Mouse (Mus musculus) CH12.LX (cell line): ENCODE data around the gene Fermt2. TPM values are rescaled to one million over a fixed set of nuclear protein-coding genes. Genes with fewer than 3 reads are reported as not detected.
A peak's percentile ranks its signal among the peaks of the same experiment; 100 is the strongest.

Source experiments
- DNase-seq: peaks from one replicate; pipeline ENCODE4 v3.0.0-alpha.2; 2013; ENCODE audit errors: extremely low read depth
- H3K27ac ChIP-seq: 2 replicates; pipeline ENCODE4 v1.5.1; 2012; ENCODE audit warnings: low read depth, mild to moderate bottlenecking, control low read depth, moderate library complexity; ENCODE audit not compliant: insufficient read depth
- H3K27me3 ChIP-seq: replicated peaks from 2 replicates; pipeline ENCODE3; 2012; ENCODE audit warnings: inconsistent platforms
- H3K36me3 ChIP-seq, 2 experiments: replicated peaks in 1 of 2; 2 replicates each; pipeline versions ENCODE3 to v1.6.1; 2012; ENCODE audit warnings: inconsistent platforms in 1 of 2, low read length in 1 of 2, mild to moderate bottlenecking in 1 of 2, mixed read lengths in 1 of 2, moderate library complexity in 1 of 2; ENCODE audit not compliant: control insufficient read depth in 1 of 2, insufficient read depth in 1 of 2
- H3K4me1 ChIP-seq, 2 experiments: 2 replicates each; pipeline ENCODE4 v1.6.1; 2012; ENCODE audit warnings: inconsistent platforms in 1 of 2, moderate library complexity in 1 of 2; ENCODE audit not compliant: insufficient read depth in 2 of 2, control insufficient read depth in 1 of 2
- H3K4me2 ChIP-seq: 2 replicates; pipeline ENCODE4 v1.6.1; 2012; ENCODE audit warnings: low read depth, mild to moderate bottlenecking, control low read depth; ENCODE audit not compliant: poor library complexity, insufficient read depth, severe bottlenecking
- H3K4me3 ChIP-seq, 3 experiments: fragments of 150-350 bp in 1 of 3; sonication (generic) in 1 of 3; replicated peaks in 1 of 3; 2 replicates each; pipeline versions ENCODE3 to v1.5.1; 2011 to 2012; ENCODE audit warnings: low read depth in 2 of 3, low read length in 2 of 3, mild to moderate bottlenecking in 2 of 3, moderate library complexity in 2 of 3, control low read depth in 1 of 3, improper control_type of control experiment in 1 of 3, inconsistent platforms in 1 of 3, mixed read lengths in 1 of 3; ENCODE audit not compliant: poor library complexity in 1 of 3
- H3K79me2 ChIP-seq: replicated peaks from 2 replicates; pipeline ENCODE4 v1.6.1; 2012; ENCODE audit warnings: mild to moderate bottlenecking, moderate library complexity; ENCODE audit not compliant: control insufficient read depth, poor library complexity, insufficient read depth, severe bottlenecking; ENCODE audit errors: extremely low read depth
- H3K9ac ChIP-seq: 2 replicates; pipeline ENCODE4 v1.6.1; 2012; ENCODE audit warnings: low read depth, mild to moderate bottlenecking, control low read depth, moderate library complexity; ENCODE audit not compliant: insufficient read depth
- H3K9me3 ChIP-seq: replicated peaks from 2 replicates; pipeline ENCODE3; 2012; ENCODE audit warnings: low read length, inconsistent platforms, mixed read lengths
- BHLHE40 ChIP-seq: IDR thresholded peaks from 2 replicates; pipeline ENCODE4 v1.6.1; 2011; ENCODE audit warnings: mild to moderate bottlenecking, low read depth, low read length, improper control_type of control experiment
- CHD2 ChIP-seq: IDR thresholded peaks from 2 replicates; pipeline ENCODE4 v1.6.1; 2011; ENCODE audit warnings: low read length, improper control_type of control experiment
- ELF1 ChIP-seq: IDR thresholded peaks from 2 replicates; pipeline ENCODE4 v1.6.1; 2014; ENCODE audit warnings: low read depth, mild to moderate bottlenecking, inconsistent platforms, low read length, improper control_type of control experiment
- EP300 ChIP-seq: IDR thresholded peaks from 2 replicates; pipeline ENCODE4 v1.6.1; 2011; ENCODE audit warnings: low read length, improper control_type of control experiment
- GABPA ChIP-seq: IDR thresholded peaks from 2 replicates; pipeline ENCODE4 v1.6.1; 2012; ENCODE audit warnings: low read depth, low read length, improper control_type of control experiment, inconsistent platforms; ENCODE audit not compliant: insufficient replicate concordance
- JUN ChIP-seq: IDR thresholded peaks from 2 replicates; pipeline ENCODE4 v1.6.1; 2011; ENCODE audit warnings: low read depth, mild to moderate bottlenecking, low read length, improper control_type of control experiment, moderate library complexity; ENCODE audit not compliant: insufficient read depth
- JUND ChIP-seq: conservative IDR thresholded peaks from 2 replicates; pipeline ENCODE4 v1.6.1; 2011; ENCODE audit warnings: low read depth, low read length, improper control_type of control experiment
- MXI1 ChIP-seq: IDR thresholded peaks from 2 replicates; pipeline ENCODE4 v1.6.1; 2011; ENCODE audit warnings: mild to moderate bottlenecking, low read depth, low read length, improper control_type of control experiment
- MYC ChIP-seq: IDR thresholded peaks from 2 replicates; pipeline ENCODE4 v1.6.1; 2011; ENCODE audit warnings: low read depth, mild to moderate bottlenecking, improper control_type of control experiment, low read length
- NELFE ChIP-seq: IDR thresholded peaks from 2 replicates; pipeline ENCODE4 v1.6.1; 2011; ENCODE audit warnings: low read depth, low read length, improper control_type of control experiment
- NRF1 ChIP-seq: IDR thresholded peaks from 2 replicates; pipeline ENCODE4 v1.6.1; 2014; ENCODE audit warnings: low read depth, mild to moderate bottlenecking, inconsistent platforms, low read length, improper control_type of control experiment, moderate library complexity
- RAD21 ChIP-seq: IDR thresholded peaks from 2 replicates; pipeline ENCODE4 v1.6.1; 2011; ENCODE audit warnings: low read depth, mild to moderate bottlenecking, low read length, improper control_type of control experiment, moderate library complexity
- RCOR1 ChIP-seq: conservative IDR thresholded peaks from 2 replicates; pipeline ENCODE4 v1.6.1; 2012; ENCODE audit warnings: low read depth, mild to moderate bottlenecking, inconsistent platforms, low read length, improper control_type of control experiment
- USF1 ChIP-seq: IDR thresholded peaks from 2 replicates; pipeline ENCODE4 v1.6.1; 2014; ENCODE audit warnings: low read depth, mild to moderate bottlenecking, inconsistent platforms, low read length, improper control_type of control experiment
- ZC3H11A ChIP-seq: IDR thresholded peaks from 2 replicates; pipeline ENCODE4 v1.6.1; 2012; ENCODE audit warnings: low read depth, mild to moderate bottlenecking, inconsistent platforms, low read length, improper control_type of control experiment
- ZKSCAN1 ChIP-seq: IDR thresholded peaks from 2 replicates; pipeline ENCODE4 v1.6.1; 2012; ENCODE audit warnings: low read depth, inconsistent platforms, low read length, improper control_type of control experiment, borderline replicate concordance
- dilution Hi-C: fragments of 300-500 bp; cut with MboI; formaldehyde crosslinking; loops from 2 replicates; pipeline ENCODE4 v1.14.3; 2020; ENCODE audit warnings: low sequenced_read_pairs; ENCODE audit not compliant: extremely low pct_unique_long_range_greater_than_20kb, extremely low pct_ligation_motif_present
- in situ Hi-C: fragments of 300-500 bp; cut with MboI; formaldehyde crosslinking; loops from 3 replicates; pipeline ENCODE4 v1.14.3; 2019; ENCODE audit warnings: low sequenced_read_pairs, low pct_ligation_motif_present, low pct_unique_long_range_greater_than_20kb, mixed read lengths
- polyA plus RNA-seq: library from polyadenylated mRNA; unstranded; fragments of >175 nt; gene quantifications from 2 replicates; pipeline ENCODE4 v1.2.1, GENCODE M21; 2012; ENCODE audit warnings: low read depth; ENCODE audit not compliant: insufficient read length
- total RNA-seq, 2 experiments: library from RNA; depleted of rRNA; stranded (reverse); fragments of 300-350 nt in 1 of 2; fragments of >200 nt in 1 of 2; gene quantifications; 2 replicates each; pipeline ENCODE4 v1.2.3; 2012 to 2014

The Fermt2 gene
- total and polyA plus RNA-seq, 3 experiments = 0.41 TPM; not detected in 2

DNA sequence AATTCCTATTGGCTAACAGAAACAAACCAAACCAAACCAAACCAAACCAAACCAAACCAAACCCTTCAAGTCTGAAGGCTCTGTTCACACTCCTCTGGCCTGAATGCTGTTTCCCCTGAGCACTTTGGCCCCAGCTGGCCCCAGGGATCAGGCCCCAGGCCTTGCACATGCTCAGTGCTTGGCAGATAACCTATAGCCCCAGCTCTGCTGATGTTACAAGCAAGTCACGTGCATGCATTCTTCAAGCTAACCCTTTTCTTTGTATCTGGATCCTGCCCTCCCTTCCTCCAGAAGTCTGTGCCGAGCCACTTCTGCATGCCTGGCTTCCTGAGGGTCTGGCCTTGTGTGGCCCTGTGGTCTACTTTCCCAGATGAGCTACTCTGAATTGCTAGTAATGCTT, 78.8 kb downstream of the Fermt2 start:
- DNase-seq = no peak
- in situ Hi-C loops = no loop called here
- dilution Hi-C loops = no loop called here

GRCm38 (mm10) chr14:45446777-45447176, 83.1 kb downstream of the Fermt2 start:
- in situ Hi-C loops (no loop called here), dilution Hi-C loops (no loop called here)
- Histone ChIP-seq H3K9ac (no peak overlapping the region), H3K4me1 (no peaks in the 10 kb centered on the region), H3K4me3 (no peak overlapping the region), H3K9me3 (no peaks in the 10 kb centered on the region), H3K27me3 (no peaks in the 10 kb centered on the region), H3K27ac (no peak overlapping the region), H3K79me2 (no peaks in the 10 kb centered on the region), H3K4me2 (no peak overlapping the region), H3K36me3 (no peaks in the 10 kb centered on the region)
- no peak for DNase-seq
- no peak for TF ChIP-seq MYC
- no peak for TF ChIP-seq RCOR1
- TF ChIP-seq MXI1 = no peak
- no peak for TF ChIP-seq GABPA
- no peak for TF ChIP-seq RAD21
- TF ChIP-seq CHD2 = no peak
- TF ChIP-seq ZC3H11A = no peak
- TF ChIP-seq NELFE = no peak
- no peak for TF ChIP-seq ZKSCAN1
- TF ChIP-seq JUND = no peak
- no peak for TF ChIP-seq EP300
- TF ChIP-seq BHLHE40 = no peak
- no peak for TF ChIP-seq NRF1
- TF ChIP-seq USF1 = no peak
- no peak for TF ChIP-seq ELF1

More for the DNA sequence above, 78.8 kb downstream of the Fermt2 start:
- no peak overlapping the region for H3K9ac ChIP-seq
- TF ChIP-seq NRF1 (0 out of 2 replicates have a peak, but pooled peaks have one; percentile 27), JUN (no peak)
- TF ChIP-seq, all 38 proteins: peak for 1
- Histone ChIP-seq H3K4me1 (no peaks in the 10 kb centered on the region), H3K27ac (no peak overlapping the region), H3K79me2 (no peaks in the 10 kb centered on the region), H3K36me3 (no peaks in the 10 kb centered on the region), H3K4me3 (no peak overlapping the region), H3K27me3 (no peaks in the 10 kb centered on the region), H3K9me3 (no peaks in the 10 kb centered on the region), H3K4me2 (no peak overlapping the region)
